Mouse (Mus musculus): ENCODE results near the gene Map1b. TPM values are rescaled to one million over a fixed set of nuclear protein-coding genes. Genes with fewer than 3 reads are reported as not detected.
A peak's percentile ranks its signal among the peaks of the same experiment; 100 is the strongest.

Gene Map1b
- polyA plus RNA-seq (2012; rRNA removed) (0.19 and 0.27 TPM in 2 replicates), polyA plus RNA-seq (2014; fragmentation: Nextera tagmentation; extraction: Ambion mirVana) (1.2 and 1.7 TPM in 2 replicates)

DNA sequence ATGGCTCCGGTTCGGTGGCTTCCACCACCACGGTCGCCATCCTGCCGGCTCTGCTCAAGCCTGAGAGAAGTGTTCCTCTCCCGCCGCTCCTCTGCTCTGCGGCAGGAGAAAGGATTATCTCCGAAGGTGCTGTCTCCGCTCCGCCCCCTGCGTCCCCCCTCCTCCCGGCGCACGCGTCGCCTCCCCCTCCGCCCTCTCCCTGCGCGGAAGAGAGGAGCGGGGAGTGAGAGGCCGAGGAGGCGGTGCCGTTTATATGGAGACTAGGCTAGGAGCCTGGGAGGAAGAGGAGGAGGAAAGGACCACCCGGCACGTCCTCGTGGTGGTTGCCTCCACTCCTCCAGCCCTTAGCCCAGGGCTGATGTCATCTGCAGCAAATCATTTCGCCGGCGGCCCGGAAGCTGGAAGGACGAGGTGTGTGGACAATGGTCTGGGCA lies at the start of gene Map1b:
TSS of gene Map1b (minus strand) at position 93 of the 434 bp plus-strand sequence.
- H3K4me1 ChIP-seq (replicated peaks; ENCODE audit: control insufficient read depth in 2 of 2, insufficient read depth in 2 of 2, low read length in 1 of 2), result no peaks in the 10 kb centered on the region
- peak within 1 kb of the TSS; percentile 59 for H3K4me2 ChIP-seq (ENCODE audit: low read depth)
- H3K27me3 ChIP-seq (ENCODE audit: control insufficient read depth, insufficient read depth, low read length), result peaks cover 43% of the 10 kb centered on the region
- TF ChIP-seq CTCF (IDR thresholded peaks at IDR 0.05; ENCODE audit: low read depth), result no peak
- TF ChIP-seq EP300 (IDR thresholded peaks at IDR 0.05; ENCODE audit: low read depth), result no peak
- ATAC-seq (ENCODE audit: insufficient read depth), result no peak
- no peak for DNase-seq (ENCODE audit: low read depth in 3 of 3, low spot score in 3 of 3)
- no peak within 1 kb of the TSS for H3K27ac ChIP-seq
- peak within 1 kb of the TSS; percentile 43 to 51 for H3K4me3 ChIP-seq (ENCODE audit: insufficient read depth in 1 of 2, low read depth in 2 of 2, low read length in 2 of 2)
- no peaks in the 10 kb centered on the region for H3K9me3 ChIP-seq (ENCODE audit: control insufficient read depth, low read length)
- no peaks in the 10 kb centered on the region for H3K36me3 ChIP-seq (replicated peaks; ENCODE audit: control insufficient read depth, insufficient read depth, low read depth)
- under 1% methylated on average over 26 of the region's 32 CpGs for WGBS (ENCODE audit: insufficient replicate concordance)
- no peak within 1 kb of the TSS for H3K9ac ChIP-seq (replicated peaks)

DNA sequence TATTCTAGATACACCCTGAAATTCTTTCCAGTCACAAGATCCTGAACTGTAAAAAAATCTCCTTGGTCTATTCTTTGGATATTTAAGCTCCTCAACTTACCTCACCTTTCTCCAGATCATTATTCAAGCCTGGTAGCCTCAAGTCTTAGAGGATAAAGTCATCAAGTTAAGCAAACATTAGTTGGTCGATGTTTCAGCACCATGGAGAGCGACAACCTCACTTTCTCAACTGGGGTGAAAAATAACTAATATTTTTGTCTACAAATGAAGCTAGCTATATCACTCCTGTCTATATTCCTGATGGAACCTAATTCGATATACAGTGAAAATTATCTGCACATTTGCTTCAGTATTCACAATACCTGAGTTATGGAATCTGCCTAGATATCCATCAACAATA lies 48.0 kb upstream of the Map1b start:
- no peak overlapping the region for H3K4me3 ChIP-seq (ENCODE audit: insufficient read depth in 1 of 2, low read depth in 2 of 2, low read length in 2 of 2)
- H3K27me3 ChIP-seq (ENCODE audit: control insufficient read depth, insufficient read depth, low read length), result no peaks in the 10 kb centered on the region
- peak in 2 of 3 experiments; percentile 7 for DNase-seq (ENCODE audit: low read depth in 3 of 3, low spot score in 3 of 3)
- H3K9me3 ChIP-seq (ENCODE audit: control insufficient read depth, low read length), result no peaks in the 10 kb centered on the region
- H3K36me3 ChIP-seq (replicated peaks; ENCODE audit: control insufficient read depth, insufficient read depth, low read depth), result no peaks in the 10 kb centered on the region
- no peaks in the 10 kb centered on the region for H3K4me1 ChIP-seq (replicated peaks; ENCODE audit: control insufficient read depth in 2 of 2, insufficient read depth in 2 of 2, low read length in 1 of 2)
- 12% methylated on average over 3 of the region's 3 CpGs for WGBS (ENCODE audit: insufficient replicate concordance)
- no peak overlapping the region for H3K4me2 ChIP-seq (ENCODE audit: low read depth)
- no peak for TF ChIP-seq EP300 (IDR thresholded peaks at IDR 0.05; ENCODE audit: low read depth)
- TF ChIP-seq CTCF (IDR thresholded peaks at IDR 0.05; ENCODE audit: low read depth), result no peak
- no peak overlapping the region for H3K9ac ChIP-seq (replicated peaks)
- no peak for ATAC-seq (ENCODE audit: insufficient read depth)
- no peak overlapping the region for H3K27ac ChIP-seq

DNA sequence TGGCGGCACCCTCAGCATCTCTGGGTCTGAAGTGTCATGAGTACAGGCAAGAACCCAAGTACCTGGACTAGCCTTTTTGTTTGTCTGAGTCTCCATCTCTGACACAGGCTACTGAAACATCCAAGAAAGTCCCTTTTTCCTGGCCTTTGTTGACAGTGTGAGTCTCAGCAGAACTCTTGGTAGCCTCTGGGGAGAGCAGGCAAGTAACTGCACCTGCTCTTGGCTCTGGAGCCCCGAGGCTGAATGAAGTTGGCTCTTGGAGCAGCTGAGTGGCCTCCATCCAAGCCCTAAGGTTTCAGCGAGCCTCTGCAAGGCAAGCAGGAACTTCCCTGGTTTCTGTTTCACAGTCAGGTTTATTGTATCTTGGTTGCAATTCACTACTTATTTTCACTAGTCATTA lies 46.7 kb upstream of the Map1b start:
- 38% methylated on average over 3 of the region's 3 CpGs for WGBS (ENCODE audit: insufficient replicate concordance)
- no peak overlapping the region for H3K27ac ChIP-seq
- H3K36me3 ChIP-seq (replicated peaks; ENCODE audit: control insufficient read depth, insufficient read depth, low read depth), result no peaks in the 10 kb centered on the region
- H3K4me3 ChIP-seq (ENCODE audit: insufficient read depth in 1 of 2, low read depth in 2 of 2, low read length in 2 of 2), result no peak overlapping the region
- H3K9ac ChIP-seq (replicated peaks), result no peak overlapping the region
- H3K27me3 ChIP-seq (ENCODE audit: control insufficient read depth, insufficient read depth, low read length), result no peaks in the 10 kb centered on the region
- TF ChIP-seq CTCF (IDR thresholded peaks at IDR 0.05; ENCODE audit: low read depth), result no peak
- no peak for TF ChIP-seq EP300 (IDR thresholded peaks at IDR 0.05; ENCODE audit: low read depth)
- H3K9me3 ChIP-seq (ENCODE audit: control insufficient read depth, low read length), result no peaks in the 10 kb centered on the region
- no peak overlapping the region for H3K4me2 ChIP-seq (ENCODE audit: low read depth)
- no peaks in the 10 kb centered on the region for H3K4me1 ChIP-seq (replicated peaks; ENCODE audit: control insufficient read depth in 2 of 2, insufficient read depth in 2 of 2, low read length in 1 of 2)
- ATAC-seq (ENCODE audit: insufficient read depth), result no peak
- DNase-seq (ENCODE audit: low read depth in 3 of 3, low spot score in 3 of 3), result no peak

DNA sequence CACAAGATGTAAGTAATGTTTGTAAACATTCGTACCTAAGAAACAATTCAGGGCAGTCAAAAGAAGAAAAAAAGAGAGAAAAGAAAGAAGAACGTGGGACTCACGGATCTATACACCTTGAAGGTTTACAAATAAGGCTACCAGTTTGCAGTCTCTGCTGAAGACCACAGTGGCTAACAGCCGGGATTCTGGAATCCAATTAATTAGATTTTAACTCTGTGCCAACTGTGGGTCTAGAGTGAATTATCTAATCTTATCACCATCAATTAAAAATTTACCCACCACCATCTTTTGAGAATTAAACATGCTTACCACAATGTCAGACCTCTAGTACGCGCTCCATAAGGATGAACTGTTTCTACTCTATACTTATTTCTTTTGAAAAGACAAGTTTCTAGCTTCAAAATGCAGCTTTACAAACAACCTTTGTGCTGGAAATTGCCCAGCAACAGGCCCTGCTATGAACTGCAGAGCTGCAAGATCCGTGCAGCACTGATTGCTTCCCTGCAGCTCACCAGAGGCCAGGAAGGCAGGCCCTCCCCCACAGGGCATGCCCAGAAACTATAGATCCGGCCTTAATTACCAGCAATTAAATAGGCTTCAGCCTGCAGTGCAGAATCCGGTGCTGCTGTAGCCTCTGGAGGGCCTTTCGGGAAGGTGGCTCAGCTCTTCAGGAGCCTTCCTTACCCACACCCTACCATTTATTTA lies 45.7 kb upstream of the Map1b start:
- ATAC-seq (ENCODE audit: insufficient read depth) (no peak), DNase-seq (ENCODE audit: low read depth in 3 of 3, low spot score in 3 of 3) (no peak)
- TF ChIP-seq EP300 (IDR thresholded peaks at IDR 0.05; ENCODE audit: low read depth) (no peak), CTCF (IDR thresholded peaks at IDR 0.05; ENCODE audit: low read depth) (no peak)
- no peak overlapping the region for H3K4me3 ChIP-seq (ENCODE audit: insufficient read depth in 1 of 2, low read depth in 2 of 2, low read length in 2 of 2)
- H3K9me3 ChIP-seq (ENCODE audit: control insufficient read depth, low read length), result no peaks in the 10 kb centered on the region
- no peaks in the 10 kb centered on the region for H3K36me3 ChIP-seq (replicated peaks; ENCODE audit: control insufficient read depth, insufficient read depth, low read depth)
- H3K4me1 ChIP-seq (replicated peaks; ENCODE audit: control insufficient read depth in 2 of 2, insufficient read depth in 2 of 2, low read length in 1 of 2), result no peaks in the 10 kb centered on the region
- H3K9ac ChIP-seq (replicated peaks), result no peak overlapping the region
- no peak overlapping the region for H3K4me2 ChIP-seq (ENCODE audit: low read depth)
- H3K27ac ChIP-seq, result no peak overlapping the region
- H3K27me3 ChIP-seq (ENCODE audit: control insufficient read depth, insufficient read depth, low read length), result no peaks in the 10 kb centered on the region
- WGBS (ENCODE audit: insufficient replicate concordance), result 48% methylated on average over 10 of the region's 10 CpGs

DNA sequence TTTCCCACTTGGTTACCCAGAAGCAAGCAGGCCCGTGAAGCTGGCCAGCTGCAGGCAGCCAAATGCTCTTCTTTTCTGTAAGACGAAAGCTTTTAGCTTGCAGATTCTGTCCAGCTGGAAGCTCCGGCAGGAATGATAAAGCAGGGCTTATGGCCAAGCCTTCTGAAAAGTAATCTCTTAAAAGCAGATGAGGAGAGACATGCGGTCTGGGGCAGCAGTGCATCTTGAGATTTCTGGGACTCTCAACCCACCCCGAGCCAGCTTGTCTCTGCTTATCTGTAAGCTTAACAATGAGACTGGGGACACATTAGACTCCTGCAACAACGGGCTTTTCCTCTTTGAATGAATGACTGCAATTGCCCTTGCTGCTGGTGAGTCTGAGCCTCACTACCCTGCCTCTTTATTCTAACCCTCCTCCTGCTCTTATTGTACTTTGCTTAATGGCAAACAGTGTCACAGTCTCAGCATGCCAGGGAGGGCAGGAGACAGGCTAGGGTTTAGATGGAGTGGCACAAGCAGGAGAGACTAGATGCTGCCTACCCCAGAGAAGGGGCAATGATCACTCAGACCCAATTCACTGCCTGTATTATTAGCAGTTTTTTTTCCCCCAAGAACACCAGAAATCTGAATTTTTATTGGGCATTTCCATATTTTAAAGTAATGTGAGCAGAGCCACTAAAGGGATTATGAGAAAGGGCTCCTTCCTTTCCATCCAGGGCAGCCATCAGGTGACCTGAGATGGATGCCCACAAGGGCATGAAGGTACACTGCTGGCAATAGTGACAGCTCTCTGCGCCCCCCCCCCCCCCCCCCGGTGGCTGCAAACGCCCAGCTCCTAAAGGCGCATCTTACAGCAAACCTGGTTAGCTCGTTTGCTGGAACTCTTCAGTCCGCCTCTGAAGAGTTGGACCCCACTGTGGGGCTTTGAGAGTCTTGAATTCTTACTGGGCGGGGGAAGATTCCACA lies 44.6 kb upstream of the Map1b start:
- ATAC-seq (ENCODE audit: insufficient read depth), result no peak

More for the DNA sequence above, 44.6 kb upstream of the Map1b start:
- no peak overlapping the region for H3K4me2 ChIP-seq (ENCODE audit: low read depth)
- no peak for DNase-seq (ENCODE audit: low read depth in 3 of 3, low spot score in 3 of 3)
- H3K4me3 ChIP-seq (ENCODE audit: insufficient read depth in 1 of 2, low read depth in 2 of 2, low read length in 2 of 2), result no peak overlapping the region
- H3K9me3 ChIP-seq (ENCODE audit: control insufficient read depth, low read length), result no peaks in the 10 kb centered on the region
- no peaks in the 10 kb centered on the region for H3K36me3 ChIP-seq (replicated peaks; ENCODE audit: control insufficient read depth, insufficient read depth, low read depth)
- TF ChIP-seq CTCF (IDR thresholded peaks at IDR 0.05; ENCODE audit: low read depth) (no peak), EP300 (IDR thresholded peaks at IDR 0.05; ENCODE audit: low read depth) (no peak)
- 48% methylated on average over 11 of the region's 13 CpGs for WGBS (ENCODE audit: insufficient replicate concordance)
- H3K9ac ChIP-seq (replicated peaks), result no peak overlapping the region
- no peak overlapping the region for H3K27ac ChIP-seq
- no peaks in the 10 kb centered on the region for H3K4me1 ChIP-seq (replicated peaks; ENCODE audit: control insufficient read depth in 2 of 2, insufficient read depth in 2 of 2, low read length in 1 of 2)
- no peaks in the 10 kb centered on the region for H3K27me3 ChIP-seq (ENCODE audit: control insufficient read depth, insufficient read depth, low read length)

Data from liver, embryonic 14.5 days (tissue).